Mouse (Mus musculus) liver, postnatal 0 days (tissue): ENCODE results near the gene Slc44a5. TPM values are rescaled to one million over a fixed set of nuclear protein-coding genes. Genes with fewer than 3 reads are reported as not detected.
"Not testable (repeated sequence)": the region's sequence is repeated elsewhere in the genome, so short reads cannot be mapped to it uniquely, and the experiment has no call there.

Source experiments
- ATAC-seq: fragments of 200-750 bp; cut with Nextera tagmentation; 2 replicates; pipeline ENCODE4 v1.8.0; 2017; ENCODE audit warnings: mild to moderate bottlenecking, moderate library complexity
- DNase-seq: peaks from one replicate; pipeline ENCODE4 v3.0.0-alpha.2; 2016
- H3K27ac ChIP-seq: fragments of 300-500 bp; sonication (generic); 2 replicates; pipeline ENCODE4 v1.5.1; 2014; ENCODE audit warnings: antibody characterized with exemption, moderate library complexity, mild to moderate bottlenecking, low read depth
- H3K27me3 ChIP-seq: fragments of 300-500 bp; sonication (generic); 2 replicates; pipeline ENCODE4 v1.6.1; 2014; ENCODE audit warnings: low read length, control low read depth, mixed read lengths; ENCODE audit not compliant: insufficient read depth
- H3K36me3 ChIP-seq: fragments of 300-500 bp; sonication (generic); replicated peaks from 2 replicates; pipeline ENCODE4 v1.6.1; 2014; ENCODE audit warnings: mild to moderate bottlenecking, control low read depth, low read length, moderate library complexity, mixed read lengths; ENCODE audit not compliant: insufficient read depth
- H3K4me1 ChIP-seq: fragments of 300-500 bp; sonication (generic); 2 replicates; pipeline ENCODE4 v1.6.1; 2014; ENCODE audit warnings: antibody characterized with exemption, mild to moderate bottlenecking, control low read depth; ENCODE audit not compliant: insufficient read depth
- H3K4me2 ChIP-seq: fragments of 300-500 bp; sonication (generic); 2 replicates; pipeline ENCODE4 v1.6.1; 2014; ENCODE audit warnings: low read depth, mild to moderate bottlenecking, low read length, moderate library complexity, mixed read lengths
- H3K4me3 ChIP-seq: fragments of 300-500 bp; sonication (generic); 2 replicates; pipeline ENCODE4 v1.5.1; 2014; ENCODE audit warnings: low read depth, low read length
- H3K9ac ChIP-seq: fragments of 300-500 bp; sonication (generic); replicated peaks from 2 replicates; pipeline ENCODE4 v1.6.1; 2014; ENCODE audit warnings: mild to moderate bottlenecking, moderate library complexity
- H3K9me3 ChIP-seq: fragments of 300-500 bp; sonication (generic); 2 replicates; pipeline ENCODE4 v1.6.1; 2016; ENCODE audit warnings: mild to moderate bottlenecking, control low read depth, low read length, mixed read lengths
- CTCF ChIP-seq: sonication (generic); IDR thresholded peaks from 2 replicates; pipeline ENCODE4 v1.5.1; 2016; ENCODE audit warnings: antibody characterized with exemption, low read depth
- EP300 ChIP-seq: IDR thresholded peaks from 2 replicates; pipeline ENCODE4 v1.6.1; 2016; ENCODE audit warnings: antibody characterized with exemption, low read depth, mild to moderate bottlenecking
- WGBS: fragments of 180-500 bp; shearing (Covaris S2); extraction: QIAGEN DNeasy Blood & Tissue Kit; methylation state at CpG from one replicate; pipeline ENCODE4 v1.1.7; 2014; ENCODE audit not compliant: insufficient replicate concordance; 5-methylcytosine and 5-hydroxymethylcytosine counted together
- polyA plus RNA-seq: library from polyadenylated mRNA; unstranded; fragments of >200 nt; fragmentation: Nextera tagmentation; extraction: Ambion mirVana; gene quantifications from 2 replicates; pipeline ENCODE4 v1.2.1, GENCODE M21; 2015

The Slc44a5 gene
- polyA plus RNA-seq, 1 experiment from 2014 or later, result 0.02 TPM

DNA sequence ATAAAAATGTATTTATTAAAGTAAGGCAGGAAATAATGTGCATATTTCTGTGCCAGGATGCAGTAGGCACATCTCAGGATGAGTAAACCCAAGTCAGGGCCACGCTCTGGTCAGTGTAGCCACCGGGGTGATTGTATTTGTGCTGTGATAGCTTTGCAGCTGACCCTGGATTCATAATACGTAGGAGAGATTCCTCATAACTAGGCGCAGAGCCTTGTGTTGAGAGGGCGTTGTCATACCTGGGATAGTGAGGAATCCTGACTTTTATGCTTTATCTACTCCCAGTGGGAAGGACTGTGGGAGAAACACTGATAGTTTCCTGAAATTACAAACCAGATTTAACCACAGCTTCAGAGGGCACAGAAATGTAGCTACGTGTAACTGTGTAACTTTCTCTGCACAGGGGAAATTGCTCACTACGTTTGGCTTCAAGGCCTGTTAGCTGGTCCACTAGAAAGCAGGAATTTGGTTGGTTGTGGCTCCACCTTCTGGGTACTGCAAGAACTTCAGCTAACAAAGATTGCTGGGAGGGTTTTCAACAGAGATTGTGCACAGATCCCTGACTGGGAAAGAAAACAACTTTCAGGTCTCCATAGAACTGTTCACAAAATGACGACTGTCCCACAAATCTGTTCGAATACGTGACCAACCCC lies 253.0 kb downstream of the Slc44a5 start:
- peak; percentile 61 for DNase-seq
- H3K9ac ChIP-seq, result no peak overlapping the region
- no peaks in the 10 kb centered on the region for H3K9me3 ChIP-seq
- no peaks in the 10 kb centered on the region for H3K36me3 ChIP-seq
- no peak overlapping the region for H3K4me2 ChIP-seq
- no peak overlapping the region for H3K4me3 ChIP-seq
- peak; percentile 82 for TF ChIP-seq CTCF
- no peak for TF ChIP-seq EP300
- H3K27me3 ChIP-seq, result no peaks in the 10 kb centered on the region
- 46% methylated on average over 10 of the region's 10 CpGs for WGBS
- no peak for ATAC-seq
- no peaks in the 10 kb centered on the region for H3K4me1 ChIP-seq
- H3K27ac ChIP-seq, result no peak overlapping the region

- Histone ChIP-seq H3K9ac (no peak overlapping the region), H3K4me1 (no peaks in the 10 kb centered on the region), H3K36me3 (no peaks in the 10 kb centered on the region), H3K27me3 (no peaks in the 10 kb centered on the region), H3K9me3 (no peaks in the 10 kb centered on the region), H3K27ac (no peak overlapping the region), H3K4me2 (no peak overlapping the region), H3K4me3 (no peak overlapping the region)
- WGBS, result 73% methylated on average over 1 of the region's 1 CpGs
- ATAC-seq (no peak), DNase-seq (no peak)
- TF ChIP-seq EP300 (no peak), CTCF (no peak)
These were observed 271.7 kb downstream of the Slc44a5 start for GRCm38 (mm10) chr3:154244932-154245331.

DNA sequence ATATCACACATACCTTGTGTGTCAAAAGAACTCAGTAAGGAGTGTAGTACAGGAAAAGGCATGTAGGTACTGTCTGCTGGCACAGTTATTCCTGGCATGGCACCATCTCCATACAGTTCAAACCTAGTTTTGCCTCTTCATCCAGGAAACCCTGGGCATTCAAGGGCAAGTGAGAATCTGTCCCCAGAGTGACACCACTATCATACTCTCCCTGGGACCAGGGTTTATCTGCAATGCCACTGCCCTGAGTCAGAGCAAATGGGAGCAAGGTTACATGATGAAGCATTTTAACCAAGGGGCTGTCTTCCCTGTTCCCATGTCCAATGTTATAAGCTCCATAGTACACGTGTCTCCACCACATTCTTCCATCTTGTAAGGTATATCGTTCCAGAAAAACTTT lies 278.2 kb downstream of the Slc44a5 start:
- no peak for ATAC-seq
- no peak for TF ChIP-seq EP300
- TF ChIP-seq CTCF, result no peak
- Histone ChIP-seq H3K4me3 (no peak overlapping the region), H3K27me3 (no peaks in the 10 kb centered on the region), H3K4me2 (no peak overlapping the region), H3K9me3 (no peaks in the 10 kb centered on the region), H3K36me3 (no peaks in the 10 kb centered on the region), H3K4me1 (no peaks in the 10 kb centered on the region), H3K27ac (no peak overlapping the region), H3K9ac (no peak overlapping the region)
- 67% methylated on average over 2 of the region's 2 CpGs for WGBS
- DNase-seq, result no peak

- Histone ChIP-seq H3K9me3 (no peaks in the 10 kb centered on the region), H3K9ac (no peak overlapping the region), H3K27me3 (no peaks in the 10 kb centered on the region), H3K4me3 (no peak overlapping the region), H3K27ac (no peak overlapping the region), H3K4me2 (no peak overlapping the region), H3K36me3 (no peaks in the 10 kb centered on the region), H3K4me1 (no peaks in the 10 kb centered on the region)
- DNase-seq, result no peak
- TF ChIP-seq EP300, result no peak
- TF ChIP-seq CTCF, result no peak
- no peak for ATAC-seq
- 42% methylated on average over 10 of the region's 10 CpGs for WGBS
These were observed 279.0 kb downstream of the Slc44a5 start for GRCm38 (mm10) chr3:154252219-154252618.

GRCm38 (mm10) chr3:154254187-154254586 lies 281.0 kb downstream of the Slc44a5 start:
- ATAC-seq, H3K4me3 ChIP-seq, DNase-seq, H3K36me3 ChIP-seq, H3K27ac ChIP-seq, H3K27me3 ChIP-seq, H3K9me3 ChIP-seq, H3K4me1 ChIP-seq, H3K4me2 ChIP-seq, H3K9ac ChIP-seq: not testable (repeated sequence)
- WGBS, result 82% methylated on average over 2 of the region's 2 CpGs

DNA sequence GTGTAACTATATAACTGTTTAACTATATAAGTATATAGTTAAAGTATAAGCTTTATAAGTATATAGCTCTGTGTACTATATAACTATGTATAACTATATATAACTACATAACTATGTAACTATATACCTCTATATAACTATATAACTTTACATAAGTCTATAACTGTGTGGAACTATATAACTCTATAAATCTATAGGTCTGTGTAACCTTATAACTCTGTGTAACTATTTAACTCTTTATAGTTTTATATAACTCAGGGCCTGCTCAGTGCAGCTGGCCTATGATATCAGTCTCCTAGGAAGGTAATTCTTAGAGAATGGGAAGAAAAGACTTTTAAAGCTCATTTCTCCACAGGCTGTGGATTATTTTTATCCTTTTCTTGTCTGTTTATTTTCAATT lies 284.1 kb downstream of the Slc44a5 start:
- H3K36me3 ChIP-seq, result no peaks in the 10 kb centered on the region
- no peaks in the 10 kb centered on the region for H3K27me3 ChIP-seq
- ATAC-seq, result no peak
- no peak overlapping the region for H3K4me3 ChIP-seq
- DNase-seq, result no peak
- no peak overlapping the region for H3K4me2 ChIP-seq
- no peak overlapping the region for H3K27ac ChIP-seq
- TF ChIP-seq CTCF, result no peak
- no peak for TF ChIP-seq EP300
- H3K4me1 ChIP-seq, result no peaks in the 10 kb centered on the region
- no peak overlapping the region for H3K9ac ChIP-seq
- H3K9me3 ChIP-seq, result no peaks in the 10 kb centered on the region

GRCm38 (mm10) chr3:154268313-154268712 lies 295.1 kb downstream of the Slc44a5 start:
- no peaks in the 10 kb centered on the region for H3K9me3 ChIP-seq
- ATAC-seq, result no peak

More at GRCm38 (mm10) chr3:154268313-154268712, 295.1 kb downstream of the Slc44a5 start:
- Histone ChIP-seq H3K27me3 (0 out of 2 replicates have a peak, but pooled peaks cover 4% of the 10 kb centered on the region), H3K4me3 (no peak overlapping the region), H3K27ac (no peak overlapping the region), H3K4me2 (no peak overlapping the region), H3K36me3 (no peaks in the 10 kb centered on the region), H3K4me1 (no peaks in the 10 kb centered on the region), H3K9ac (no peak overlapping the region)
- 55% methylated on average over 9 of the region's 9 CpGs for WGBS
- TF ChIP-seq CTCF (no peak), EP300 (no peak)
- no peak for DNase-seq
